Mouse (Mus musculus) urinary bladder, postnatal 14 days (tissue): ENCODE data around the gene Copz1.
A peak's percentile ranks its signal among the peaks of the same experiment; 100 is the strongest.
"Not testable (repeated sequence)": the region's sequence is repeated elsewhere in the genome, so short reads cannot be mapped to it uniquely, and the experiment has no call there.

ENCODE experiments used
- DNase-seq: peaks from one replicate; pipeline ENCODE4 v3.0.0; 2021; ENCODE audit warnings: low spot score

Gene Copz1

GRCm38 (mm10) chr15:103272419-103273279 is at the start of gene Copz1:
TSS of gene Copz1 (plus strand) at chr15:103272714.
- DNase-seq: peak; percentile 96

- no peak for DNase-seq
Observed at GRCm38 (mm10) chr15:103224161-103224560, 48.4 kb upstream of the Copz1 start.

- no peak for DNase-seq
Observed at GRCm38 (mm10) chr15:103227022-103227421, 45.5 kb upstream of the Copz1 start.

- no peak for DNase-seq
Observed at GRCm38 (mm10) chr15:103227572-103227971, 44.9 kb upstream of the Copz1 start.

GRCm38 (mm10) chr15:103228904-103229303 is 43.6 kb upstream of the Copz1 start:
- no peak for DNase-seq

GRCm38 (mm10) chr15:103233119-103233518 is 39.4 kb upstream of the Copz1 start:
- DNase-seq: no peak

- no peak for DNase-seq
Observed at GRCm38 (mm10) chr15:103237295-103237694, 35.2 kb upstream of the Copz1 start.

- peak; percentile 97 for DNase-seq
Observed at GRCm38 (mm10) chr15:103239130-103239684, 33.3 kb upstream of the Copz1 start.

- DNase-seq: peak; percentile 98
Observed at GRCm38 (mm10) chr15:103239685-103240159, 32.8 kb upstream of the Copz1 start, which contains the start of gene Cbx5. TSS of gene Cbx5 (minus strand) at chr15:103239816.

GRCm38 (mm10) chr15:103240160-103241028 is 32.1 kb upstream of the Copz1 start, which contains the start of gene Hnrnpa1:
TSS of gene Hnrnpa1 (plus strand) at chr15:103240432.
- peak; percentile 94 for DNase-seq

- not testable (repeated sequence) for DNase-seq
Observed at GRCm38 (mm10) chr15:103241071-103242018, 31.2 kb upstream of the Copz1 start.

GRCm38 (mm10) chr15:103242885-103243284 is 29.6 kb upstream of the Copz1 start:
- DNase-seq: no peak

- DNase-seq: no peak
Observed at GRCm38 (mm10) chr15:103245616-103246015, 26.9 kb upstream of the Copz1 start.

GRCm38 (mm10) chr15:103247078-103247781 is 25.3 kb upstream of the Copz1 start:
- no peak for DNase-seq

- no peak for DNase-seq
Observed at GRCm38 (mm10) chr15:103247782-103248400, 24.6 kb upstream of the Copz1 start.

GRCm38 (mm10) chr15:103248401-103249313 is 23.9 kb upstream of the Copz1 start:
- DNase-seq: no peak

GRCm38 (mm10) chr15:103249511-103249910 is 23.0 kb upstream of the Copz1 start:
- DNase-seq: not testable (repeated sequence)

- peak; percentile 67 for DNase-seq
Observed at GRCm38 (mm10) chr15:103250195-103250740, 22.2 kb upstream of the Copz1 start.
